Mouse (Mus musculus) gonadal fat pad, adult 2 months (tissue): ENCODE measurements around the gene Mosmo. TPM values are rescaled to one million over a fixed set of nuclear protein-coding genes. Genes with fewer than 3 reads are reported as not detected.

Source experiments
- DNase-seq: peaks from one replicate; pipeline ENCODE4 v3.0.0-alpha.2; 2012; ENCODE audit warnings: low read depth
- polyA plus RNA-seq: library from polyadenylated mRNA; depleted of rRNA; stranded (reverse); fragments of >200 nt; gene quantifications from 2 replicates; pipeline ENCODE4 v1.2.3, GENCODE M21; 2012; rRNA removed

Gene Mosmo
- polyA plus RNA-seq: 21.2 and 21.6 TPM in 2 replicates

GRCm38 (mm10) chr7:120677001-120677643 lies at the start of gene Mosmo:
Gene Mosmo, plus strand, starts transcription at chr7:120677618.
- DNase-seq: no peak

- no peak for DNase-seq
Observed at GRCm38 (mm10) chr7:120632518-120632917, 44.9 kb upstream of the Mosmo start.

- DNase-seq: no peak
Observed at GRCm38 (mm10) chr7:120634301-120634700, 43.1 kb upstream of the Mosmo start.

GRCm38 (mm10) chr7:120634711-120635361 lies 42.6 kb upstream of the Mosmo start, which contains the start of gene Uqcrc2:
Gene Uqcrc2, plus strand, starts transcription at chr7:120635176.
- DNase-seq: no peak

- DNase-seq: no peak
Observed at GRCm38 (mm10) chr7:120635362-120635781, 42.0 kb upstream of the Mosmo start.

GRCm38 (mm10) chr7:120635821-120636220 lies 41.6 kb upstream of the Mosmo start:
- DNase-seq: no peak

GRCm38 (mm10) chr7:120643217-120643616 lies 34.2 kb upstream of the Mosmo start:
- DNase-seq: no peak

- DNase-seq: no peak
Observed at GRCm38 (mm10) chr7:120647849-120648248, 29.6 kb upstream of the Mosmo start.

GRCm38 (mm10) chr7:120662079-120662478 lies 15.3 kb upstream of the Mosmo start:
- no peak for DNase-seq

DNA sequence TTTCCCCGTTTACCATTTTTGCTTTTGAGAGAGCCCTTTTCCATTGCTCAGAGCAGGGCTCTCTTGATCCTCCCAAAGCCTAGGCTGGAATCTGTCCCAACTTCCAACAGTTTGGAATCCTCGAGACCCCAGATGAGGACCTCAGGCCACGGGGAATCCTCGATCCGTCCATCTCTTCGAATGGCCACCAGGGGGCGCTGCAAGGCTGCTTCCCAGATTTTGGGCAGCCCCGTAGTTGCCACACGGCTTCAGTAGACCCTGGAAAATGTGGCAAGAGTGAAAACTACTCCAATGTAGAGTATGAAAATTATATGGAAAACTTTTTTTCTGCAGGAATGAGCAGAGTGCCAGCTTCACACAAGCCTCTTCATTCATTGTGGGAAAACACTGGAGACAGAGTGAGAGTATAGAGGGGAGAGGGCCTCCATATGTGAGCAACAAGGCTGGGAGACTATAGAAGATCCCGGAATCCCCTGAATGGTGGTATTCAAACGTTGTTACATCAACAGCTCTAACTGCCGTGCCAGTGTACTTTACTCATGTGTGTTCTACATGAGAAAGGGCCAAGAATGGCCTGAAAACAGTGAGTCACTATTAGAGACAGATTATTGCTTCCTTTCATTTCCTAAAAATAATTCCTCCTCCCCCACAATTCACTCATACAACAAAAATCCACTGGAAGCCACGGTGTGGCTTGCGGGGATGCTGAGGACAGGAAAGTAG lies 7.1 kb upstream of the Mosmo start, which contains the start of gene Pdzd9:
TSS of gene Pdzd9 (minus strand) at position 191 of the 723 bp plus-strand sequence.
- DNase-seq: no peak

DNA sequence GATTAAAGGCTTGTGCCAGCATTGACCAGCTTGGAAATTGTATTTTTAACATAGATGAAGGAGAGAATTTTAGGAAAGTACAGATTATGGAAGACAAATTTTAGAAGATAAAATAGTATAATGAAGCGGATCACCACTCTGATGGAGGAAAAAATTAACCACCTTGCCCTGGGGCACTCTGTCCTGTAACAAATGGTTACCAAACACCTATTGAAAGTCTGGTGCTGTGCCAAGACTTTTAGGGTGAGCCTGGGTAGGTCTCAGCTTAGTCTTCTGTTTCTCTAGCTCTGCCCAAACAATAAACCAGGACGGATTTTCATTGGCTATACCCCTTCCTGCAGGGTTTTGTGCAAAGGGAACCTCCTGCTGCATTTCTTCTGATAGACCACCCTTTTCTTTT lies 6.1 kb upstream of the Mosmo start:
- DNase-seq: no peak

DNA sequence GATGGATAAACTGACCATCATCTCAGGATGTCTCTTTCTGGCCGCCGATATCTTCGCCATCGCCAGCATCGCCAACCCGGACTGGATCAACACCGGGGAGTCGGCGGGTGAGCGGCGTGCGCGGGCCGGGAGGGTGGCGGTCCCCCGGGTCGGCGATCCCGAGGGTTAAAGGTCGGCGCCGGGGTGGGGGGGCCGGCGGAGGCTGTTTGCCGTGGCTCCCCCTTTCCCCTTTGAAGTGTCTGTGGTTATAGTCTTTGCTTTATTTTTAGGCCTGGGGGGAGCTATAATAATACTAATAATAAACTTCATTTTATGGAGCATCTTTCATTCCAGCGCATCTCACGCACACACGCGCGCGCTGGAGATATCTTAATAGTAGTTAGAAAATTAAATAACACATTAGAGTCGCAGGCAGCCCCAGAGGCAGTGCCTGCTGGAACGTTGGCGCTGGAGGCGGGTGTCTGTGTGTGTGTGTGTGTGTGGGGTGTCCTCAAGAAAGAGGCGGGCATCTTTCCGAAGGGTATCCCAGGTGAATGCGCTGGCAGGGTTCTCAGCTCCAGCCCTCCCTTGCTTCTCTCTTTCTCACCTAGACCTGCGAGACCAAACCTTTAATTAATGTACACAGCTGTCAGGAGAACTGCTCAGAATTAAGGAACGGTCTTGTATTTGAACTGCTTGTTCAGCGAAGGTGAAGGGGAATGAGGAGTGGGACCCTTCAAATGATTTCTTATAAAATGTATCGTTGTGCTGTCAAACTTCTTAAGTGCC lies 530 bp downstream of the Mosmo start:
- no peak for DNase-seq

GRCm38 (mm10) chr7:120679023-120679422 lies 1.6 kb downstream of the Mosmo start:
- DNase-seq: no peak

DNA sequence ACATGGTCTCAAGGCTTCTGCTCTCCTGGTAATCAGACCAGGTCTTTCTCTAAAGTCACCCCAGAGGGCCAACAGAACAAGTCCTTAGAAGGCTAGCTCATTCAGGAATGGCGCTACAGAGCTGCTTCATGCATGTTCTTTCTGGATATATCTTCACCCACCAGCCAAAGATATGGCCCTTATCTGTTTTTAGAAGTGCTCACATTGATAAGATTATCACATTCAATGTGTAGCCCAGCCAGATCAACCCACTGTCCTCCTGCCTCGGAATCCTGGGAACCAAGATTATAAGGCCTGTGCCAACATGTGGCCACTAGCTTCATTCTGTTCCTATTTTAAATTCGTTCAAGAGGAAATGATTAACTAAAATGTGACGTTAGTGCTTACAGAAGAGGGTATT lies 4.6 kb downstream of the Mosmo start:
- DNase-seq: no peak

DNA sequence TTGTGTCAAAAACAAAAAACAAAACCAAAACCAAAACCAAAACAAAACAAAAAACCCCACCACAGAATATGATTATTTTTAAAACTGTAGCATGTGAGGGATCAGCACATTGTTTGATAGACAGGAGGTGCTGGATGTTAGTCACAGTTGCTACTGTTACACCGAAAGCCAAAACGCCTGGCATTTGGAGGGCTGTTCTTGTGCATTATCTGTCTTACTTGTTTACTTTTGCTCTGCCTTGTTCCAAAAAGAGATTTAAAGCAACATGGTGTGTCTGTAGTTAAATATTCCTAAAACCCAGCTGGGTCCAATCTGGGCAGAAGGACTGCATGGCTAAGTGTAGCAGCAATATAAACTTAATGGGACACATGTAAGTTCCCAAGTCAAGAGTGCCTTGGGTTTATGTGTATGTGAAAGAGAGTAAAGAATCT lies 7.3 kb downstream of the Mosmo start:
- no peak for DNase-seq

DNA sequence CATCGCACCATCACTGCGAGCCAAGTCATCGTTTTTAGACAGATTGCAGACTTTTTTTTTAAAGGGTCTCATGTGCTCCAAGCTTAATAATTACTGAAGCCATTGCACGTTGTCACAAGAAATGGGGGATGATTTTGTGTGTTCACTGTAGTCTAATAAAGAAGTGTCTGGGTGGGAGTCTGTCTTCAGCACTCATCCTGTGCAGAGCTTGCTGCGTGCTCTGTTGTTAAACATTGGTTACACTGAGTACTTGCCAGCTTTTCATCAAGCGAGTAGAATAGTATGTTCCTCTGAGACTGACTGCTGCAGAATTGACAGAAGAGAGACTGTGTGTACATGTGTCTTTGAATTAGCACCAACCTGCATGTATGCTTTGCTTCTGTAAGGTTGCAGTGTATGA lies 7.8 kb downstream of the Mosmo start:
- no peak for DNase-seq

GRCm38 (mm10) chr7:120690634-120691033 lies 13.2 kb downstream of the Mosmo start:
- no peak for DNase-seq

GRCm38 (mm10) chr7:120693831-120694375 lies 16.5 kb downstream of the Mosmo start:
- no peak for DNase-seq

DNA sequence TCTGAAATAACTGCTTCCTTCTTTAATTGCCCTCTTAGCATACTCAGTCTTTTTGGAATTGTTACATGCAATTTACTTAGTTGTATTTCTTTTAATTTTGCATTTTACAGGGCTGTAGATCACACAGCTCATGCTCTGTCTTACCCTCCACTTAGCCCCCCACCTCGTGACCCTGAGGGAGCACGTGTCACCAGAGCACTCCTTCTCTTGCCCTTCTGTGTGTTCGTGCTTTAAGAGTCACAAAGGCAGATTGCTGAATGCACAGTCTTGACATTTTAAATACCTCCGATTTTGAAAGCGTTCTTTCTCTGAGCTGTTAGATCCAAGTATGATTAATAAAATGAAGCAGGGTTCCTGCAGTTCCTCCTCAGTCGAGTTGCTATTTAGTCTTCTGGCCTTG lies 17.8 kb downstream of the Mosmo start:
- no peak for DNase-seq

- no peak for DNase-seq
Observed at GRCm38 (mm10) chr7:120695641-120696040, 18.2 kb downstream of the Mosmo start.

GRCm38 (mm10) chr7:120696331-120696730 lies 18.9 kb downstream of the Mosmo start:
- DNase-seq: no peak

DNA sequence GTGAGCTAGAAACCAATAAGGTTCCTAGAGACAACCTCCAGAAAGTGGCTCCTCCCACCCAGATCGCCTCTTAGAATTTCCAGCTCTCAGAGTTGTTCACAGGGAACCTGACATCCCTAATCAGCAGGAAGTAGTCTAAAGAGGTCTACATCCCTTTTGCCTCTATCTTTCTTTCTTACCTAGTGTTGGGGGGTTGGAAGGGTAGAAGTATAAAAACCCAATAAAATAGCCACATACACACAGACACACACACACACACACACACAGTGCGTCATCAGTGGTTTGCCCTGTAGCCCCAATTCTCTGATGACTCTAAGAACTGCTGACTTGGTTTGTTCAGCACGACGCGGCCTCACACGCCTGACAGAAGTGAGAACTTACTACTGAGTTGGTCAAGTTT lies 22.2 kb downstream of the Mosmo start:
- DNase-seq: no peak
